ENCODE assay signal across 30 mouse cellular contexts in genomic region chr8:13353883-13354282, GRCm38 (mm10). TPM values are rescaled to one million over a fixed set of nuclear protein-coding genes. Genes with fewer than 3 reads are reported as not detected.
"Had no signal": no experiment of that assay in that cellular context is flagged by ENCODE, and none has a peak within 500 bp of the region (broad histone marks: within the 10 kb centered on the region; RNA-seq: fewer than 3 reads in every experiment).

No protein-coding gene starts in this region.

- H3K4me3 ChIP-seq: intestine, embryonic 15.5 days; kidney, embryonic 15.5 days; left cerebral cortex, adult 2 months; lung, embryonic 15.5 days; neural tube, embryonic 12.5 days; neural tube, embryonic 15.5 days; stomach, embryonic 15.5 days had no signal

- DNase-seq: kidney, adult 11 months; kidney, adult 8-10 months; kidney, postnatal 10 days; kidney, postnatal 36 days; lung, adult 18-20 months; lung, postnatal 10 days; lung, postnatal 36 days; midbrain, embryonic 14.5 days; right cerebral cortex, adult 18-20 months; right cerebral cortex, postnatal 14 days; right cerebral cortex, postnatal 4 days; thymus, postnatal 25 days had no signal

- H3K4me1 ChIP-seq: kidney, embryonic 15.5 days; lung, embryonic 15.5 days; neural tube, embryonic 12.5 days; stomach, embryonic 15.5 days had no signal

- H3K9ac ChIP-seq: intestine, embryonic 15.5 days; kidney, embryonic 15.5 days; lung, embryonic 15.5 days; neural tube, embryonic 12.5 days; neural tube, embryonic 15.5 days; stomach, embryonic 15.5 days had no signal

- ATAC-seq: intestine, embryonic 15.5 days had no signal

- H3K4me2 ChIP-seq: intestine, embryonic 15.5 days; kidney, embryonic 15.5 days; lung, embryonic 15.5 days; midbrain, embryonic 11.5 days; neural tube, embryonic 12.5 days; neural tube, embryonic 15.5 days; stomach, embryonic 15.5 days had no signal

- H3K27ac ChIP-seq: intestine, embryonic 15.5 days; kidney, embryonic 15.5 days; left cerebral cortex, adult 2 months; lung, embryonic 15.5 days; neural tube, embryonic 12.5 days; neural tube, embryonic 15.5 days; stomach, embryonic 15.5 days had no signal

- H3K27me3 ChIP-seq: intestine, embryonic 15.5 days; kidney, embryonic 15.5 days; lung, embryonic 15.5 days; neural tube, embryonic 12.5 days; neural tube, embryonic 15.5 days; stomach, embryonic 15.5 days had no signal

- H3K9me3 ChIP-seq: intestine, embryonic 15.5 days; kidney, embryonic 15.5 days; lung, embryonic 15.5 days; neural tube, embryonic 12.5 days; neural tube, embryonic 15.5 days; stomach, embryonic 15.5 days had no signal

RNA-seq across cellular contexts. Expression of gene Atp4b, which starts 42.7 kb away (rescaled TPM):
- total RNA-seq: layer of hippocampus, adult 8-10 months; layer of hippocampus, postnatal 10 days; layer of hippocampus, postnatal 36 days; left cerebral cortex, adult 2 months; left cerebral cortex, postnatal 10 days; left cerebral cortex, postnatal 36 days; midbrain, postnatal 0 days had no signal
- polyA plus RNA-seq: intestine, embryonic 15.5 days; kidney, embryonic 15.5 days; limb, embryonic 11.5 days; limb, embryonic 14.5 days; lung, embryonic 15.5 days; midbrain, embryonic 14.5 days; midbrain, postnatal 0 days; neural tube, embryonic 12.5 days; neural tube, embryonic 15.5 days had no signal

RNA-seq across cellular contexts. Expression of gene Grk1, which starts 51.0 kb away (rescaled TPM):
- total RNA-seq: layer of hippocampus, adult 8-10 months; layer of hippocampus, postnatal 36 days; left cerebral cortex, adult 2 months; left cerebral cortex, postnatal 36 days; megakaryocyte-erythroid progenitor cell, adult 5-6 weeks had no signal
- polyA plus RNA-seq: intestine, embryonic 15.5 days; kidney, embryonic 15.5 days; limb, embryonic 11.5 days; lung, embryonic 15.5 days; midbrain, embryonic 14.5 days; midbrain, postnatal 0 days; neural tube, embryonic 15.5 days; stomach, embryonic 15.5 days; thymus, postnatal 0 days had no signal
